ENCODE assay signal across 8 mouse cellular contexts in genomic region chr5:142906532-142907047, GRCm38 (mm10). TPM values are rescaled to one million over a fixed set of nuclear protein-coding genes. Genes with fewer than 3 reads are reported as not detected.
DNase-seq lines count a peak whose midpoint lies in the region; ATAC-seq lines count a peak whose summit lies in the region.

TSS of gene Actb (minus strand) at chr5:142906754.

- WGBS in hindbrain, embryonic 16.5 days: under 1% methylated on average over 41 of the region's 41 CpGs
- WGBS in macrophage (ENCODE audit: missing documents): under 1% methylated on average over 40 of the region's 41 CpGs

- DNase-seq in R1 (ENCODE audit: low read depth, low spot score): peak; percentile 93
- DNase-seq in cerebellum, postnatal 36 days: peak; percentile 97 to 98
- DNase-seq in gastrocnemius, adult 18-20 months (ENCODE audit: low spot score): peak; percentile 96
- DNase-seq in left cerebral cortex, adult 18-20 months (ENCODE audit: low spot score in 2 of 2): peak; percentile 96 to 97
- DNase-seq in right cerebral cortex, adult 18-20 months: peak; percentile 96
- peak; percentile 93 for DNase-seq in urinary bladder, postnatal 10 days (ENCODE audit: low spot score)

- ATAC-seq in hindbrain, embryonic 16.5 days: peak; percentile 84

- H3K9me3 ChIP-seq in hindbrain, embryonic 16.5 days (ENCODE audit: control insufficient read depth, low read length): no peaks in the 10 kb centered on the region

- peak within 1 kb of the TSS; percentile 100 for H3K9ac ChIP-seq in hindbrain, embryonic 16.5 days (ENCODE audit: low read depth, low read length)

- peak within 1 kb of the TSS; percentile 90 for H3K4me3 ChIP-seq in hindbrain, embryonic 16.5 days (ENCODE audit: low read length)
- H3K4me3 ChIP-seq in macrophage (ENCODE audit: inconsistent target): peak within 1 kb of the TSS; percentile 83

- H3K4me2 ChIP-seq in hindbrain, embryonic 16.5 days (ENCODE audit: low read length): peak within 1 kb of the TSS; percentile 66

- peaks cover 59% of the 10 kb centered on the region for H3K79me2 ChIP-seq in macrophage (ENCODE audit: inconsistent target)

- peak within 1 kb of the TSS; percentile 100 for H3K27ac ChIP-seq in hindbrain, embryonic 16.5 days (ENCODE audit: low read depth, low read length)
- peak within 1 kb of the TSS; percentile 100 for H3K27ac ChIP-seq in macrophage

- peaks cover 30% of the 10 kb centered on the region for H3K36me3 ChIP-seq in hindbrain, embryonic 16.5 days (ENCODE audit: control insufficient read depth, insufficient read depth, low read length)
- peaks cover 21% of the 10 kb centered on the region for H3K36me3 ChIP-seq in macrophage (ENCODE audit: inconsistent target)

- no peaks in the 10 kb centered on the region for H3K27me3 ChIP-seq in hindbrain, embryonic 16.5 days (replicated peaks; ENCODE audit: control insufficient read depth, insufficient read depth, low read length)

- H3K4me1 ChIP-seq in hindbrain, embryonic 16.5 days (ENCODE audit: control insufficient read depth, insufficient read depth, low read depth, low read length): peaks cover 48% of the 10 kb centered on the region

RNA-seq across cellular contexts. Expression of gene Actb, which starts in this region (rescaled TPM):
- total RNA-seq in gastrocnemius, adult 18-20 months (2021): 100 to 1,000 TPM; 452 to 583 TPM
- polyA plus RNA-seq in hindbrain, embryonic 16.5 days (2015; fragmentation: Nextera tagmentation; extraction: Ambion mirVana): 11,512 and 13,219 TPM in 2 replicates
- 1,000 to 10,000 TPM; 2,346 to 2,379 TPM for total RNA-seq in left cerebral cortex, adult 18-20 months (2021)
- 1,000 to 10,000 TPM in 20 of 26 experiments, 100 to 1,000 TPM in 6; 611 to 2,451 (median 1,466) TPM for total RNA-seq in macrophage (2018; cell fraction: chromatin; rRNA removed)
- total RNA-seq in macrophage (2018; cell fraction: cytosol; rRNA removed): over 10,000 TPM in 12 of 26 experiments, 1,000 to 10,000 TPM in 14; 5,675 to 13,626 (median 9,300) TPM
- over 10,000 TPM in 1 of 26 experiments, 1,000 to 10,000 TPM in 25; 1,921 to 11,492 (median 4,963) TPM for total RNA-seq in macrophage (2018; cell fraction: nucleus; rRNA removed)
- 4,180 to 7,540 TPM (median 4,195 TPM) in 3 replicates for polyA plus RNA-seq in macrophage (2018)

Comparison
In these comparisons a context has a peak if more than half of its experiments do, and no peak if none do; other contexts are left out.
1. Peak in every context shown above with its lines: DNase-seq, ATAC-seq, H3K4me3 ChIP-seq and H3K27ac ChIP-seq.
2. RNA of gene Actb (total RNA-seq): 2,346 to 2,379 TPM in left cerebral cortex, adult 18-20 months; 452 to 583 TPM in gastrocnemius, adult 18-20 months; every median in the first group is over 4 times any median in the second.